Mouse (Mus musculus): ENCODE results near the gene H2al1o. TPM values are rescaled to one million over a fixed set of nuclear protein-coding genes. Genes with fewer than 3 reads are reported as not detected.
"Not testable (repeated sequence)": the region's sequence is repeated elsewhere in the genome, so short reads cannot be mapped to it uniquely, and the experiment has no call there.

The H2al1o gene
- polyA plus RNA-seq (2015; fragmentation: Nextera tagmentation; extraction: Ambion mirVana), result not detected in 2 replicates

DNA sequence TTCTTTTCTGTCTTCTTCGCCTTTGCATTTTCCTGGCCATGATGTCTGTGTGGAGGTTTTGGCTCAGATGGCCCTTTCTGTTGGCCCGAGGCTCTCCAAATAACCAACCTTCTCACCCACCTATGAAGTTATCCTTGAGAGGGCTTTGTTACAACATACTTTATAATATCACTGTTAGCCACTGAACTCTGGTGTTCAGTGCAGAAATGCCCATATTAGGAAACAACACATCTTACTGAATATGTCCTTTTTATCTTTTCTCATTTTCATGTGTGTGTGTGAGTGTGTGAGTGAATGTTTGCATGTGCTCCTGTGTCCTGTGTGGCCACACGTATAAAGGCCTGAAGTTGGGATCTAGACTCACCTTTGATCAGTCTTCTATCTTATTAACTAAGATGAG lies at the start of gene H2al1o:
Gene H2al1o, minus strand, starts transcription at position 101 of the 400 bp plus-strand sequence.
- H3K9ac ChIP-seq; H3K9me3 ChIP-seq (replicated peaks); ATAC-seq (ENCODE audit: insufficient number of reproducible peaks, low FRiP score, low TSS enrichment, low read depth); H3K27me3 ChIP-seq; H3K4me3 ChIP-seq (replicated peaks); H3K36me3 ChIP-seq; H3K27ac ChIP-seq (replicated peaks); H3K4me1 ChIP-seq; H3K4me2 ChIP-seq (replicated peaks): not testable (repeated sequence)
- 91% methylated on average over 3 of the region's 3 CpGs for WGBS

- not testable (repeated sequence) for H3K4me3 ChIP-seq (replicated peaks); ATAC-seq (ENCODE audit: insufficient number of reproducible peaks, low FRiP score, low TSS enrichment, low read depth); H3K4me2 ChIP-seq (replicated peaks); H3K36me3 ChIP-seq; H3K27ac ChIP-seq (replicated peaks); H3K4me1 ChIP-seq; H3K27me3 ChIP-seq; H3K9me3 ChIP-seq (replicated peaks); H3K9ac ChIP-seq
- 91% methylated on average over 7 of the region's 7 CpGs for WGBS
These were observed 25.8 kb upstream of the H2al1o start for GRCm38 (mm10) chrX:9598036-9598435.

- H3K4me2 ChIP-seq (replicated peaks), result no peak overlapping the region
- H3K27me3 ChIP-seq, result no peaks in the 10 kb centered on the region
- H3K4me1 ChIP-seq, result no peaks in the 10 kb centered on the region
- H3K9me3 ChIP-seq (replicated peaks), result no peaks in the 10 kb centered on the region
- no peak overlapping the region for H3K27ac ChIP-seq (replicated peaks)
- no peak for ATAC-seq (ENCODE audit: insufficient number of reproducible peaks, low FRiP score, low TSS enrichment, low read depth)
- no peak overlapping the region for H3K4me3 ChIP-seq (replicated peaks)
- H3K9ac ChIP-seq, result no peak overlapping the region
- H3K36me3 ChIP-seq, result no peaks in the 10 kb centered on the region
- 88% methylated on average over 3 of the region's 3 CpGs for WGBS
These were observed 35.3 kb downstream of the H2al1o start for GRCm38 (mm10) chrX:9536881-9537280.

Other genes with a start within 250 kb of the H2al1o start
- not detected in 2 replicates for gene H2al1k, start 221.8 kb downstream of the H2al1o start, polyA plus RNA-seq (2015; fragmentation: Nextera tagmentation; extraction: Ambion mirVana)
- gene Cybb, start 84.6 kb downstream of the H2al1o start, polyA plus RNA-seq (2015; fragmentation: Nextera tagmentation; extraction: Ambion mirVana), result 2.8 and 3.2 TPM in 2 replicates
- gene Dynlt3, start 90.6 kb upstream of the H2al1o start, polyA plus RNA-seq (2015; fragmentation: Nextera tagmentation; extraction: Ambion mirVana), result 59.4 and 63.1 TPM in 2 replicates